Mouse (Mus musculus): ENCODE data around the gene Zfhx3.

The Zfhx3 gene

DNA sequence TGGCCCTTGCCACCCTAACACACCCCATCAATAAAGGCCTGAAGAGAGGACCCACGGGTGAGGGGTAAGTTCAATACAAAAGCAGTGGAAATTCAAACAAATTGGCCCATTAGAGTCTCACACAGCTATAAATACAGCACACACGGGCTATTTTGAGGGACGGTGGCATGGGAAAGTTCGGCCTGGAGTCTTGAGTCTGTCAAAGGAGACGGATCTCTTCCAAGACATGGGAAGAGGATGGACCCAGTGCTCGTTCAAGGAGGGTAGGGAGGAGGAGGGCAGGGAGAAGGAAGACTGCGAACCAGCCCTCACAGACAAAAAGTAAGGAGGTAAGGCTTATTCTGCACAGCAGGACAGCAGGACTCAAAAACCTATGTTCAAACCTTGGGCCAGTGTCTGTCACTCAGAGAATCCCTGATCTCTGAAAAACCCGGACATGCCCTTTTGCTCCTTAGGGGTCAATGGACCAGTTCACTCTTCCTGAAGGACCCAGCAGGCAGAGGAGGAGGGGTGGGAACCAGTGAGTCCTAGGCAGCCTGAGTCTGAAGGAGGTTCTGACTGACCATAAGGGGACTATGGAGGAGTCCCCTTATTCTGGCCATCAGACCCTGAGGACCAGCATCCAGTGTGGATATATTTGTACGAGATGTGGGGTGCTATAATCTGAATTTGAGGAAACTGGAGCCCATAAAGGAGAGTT is 652.1 kb downstream of the Zfhx3 start:
- CTCF ChIA-PET = no interaction called here

DNA sequence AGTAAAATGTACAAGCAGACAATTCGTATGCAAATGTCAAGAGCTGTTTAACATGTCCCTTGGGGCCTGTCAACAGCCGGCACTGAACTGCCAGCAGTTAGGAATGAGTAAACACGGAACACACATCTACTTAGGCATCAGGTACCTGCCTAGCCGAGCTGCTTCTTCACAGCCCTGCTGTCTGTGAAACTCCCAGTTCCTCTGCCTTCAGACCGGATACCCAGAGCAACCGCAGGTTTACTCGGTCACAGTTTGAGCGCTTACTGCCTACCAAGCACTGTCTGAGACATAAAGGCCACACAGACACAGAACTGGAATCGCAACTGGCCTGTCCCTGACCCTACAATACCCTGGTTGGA is 652.6 kb downstream of the Zfhx3 start:
- CTCF ChIA-PET = no interaction called here

- CTCF ChIA-PET = no interaction called here
Observed at GRCm38 (mm10) chr8:108595721-108596495, 653.5 kb downstream of the Zfhx3 start.

DNA sequence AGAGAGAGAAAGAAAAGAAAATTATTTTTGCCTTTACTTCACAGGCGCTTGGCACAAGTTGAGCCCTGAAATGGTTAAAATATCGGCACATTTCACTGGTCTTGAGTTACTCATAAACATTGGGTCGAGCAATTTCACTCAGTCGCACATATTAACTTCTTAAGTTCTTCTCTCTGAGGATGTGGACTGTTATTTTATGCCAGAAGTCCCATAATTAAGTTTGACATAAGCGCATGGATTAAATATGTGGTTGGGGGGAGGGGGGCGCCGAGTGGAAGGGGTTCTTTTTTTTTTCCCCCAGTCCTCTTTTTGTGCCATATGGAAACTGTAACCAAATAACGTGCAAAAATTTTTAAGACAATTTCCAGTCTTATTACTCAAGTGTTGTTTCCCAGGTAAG is 656.6 kb downstream of the Zfhx3 start:
- CTCF ChIA-PET = no interaction called here

DNA sequence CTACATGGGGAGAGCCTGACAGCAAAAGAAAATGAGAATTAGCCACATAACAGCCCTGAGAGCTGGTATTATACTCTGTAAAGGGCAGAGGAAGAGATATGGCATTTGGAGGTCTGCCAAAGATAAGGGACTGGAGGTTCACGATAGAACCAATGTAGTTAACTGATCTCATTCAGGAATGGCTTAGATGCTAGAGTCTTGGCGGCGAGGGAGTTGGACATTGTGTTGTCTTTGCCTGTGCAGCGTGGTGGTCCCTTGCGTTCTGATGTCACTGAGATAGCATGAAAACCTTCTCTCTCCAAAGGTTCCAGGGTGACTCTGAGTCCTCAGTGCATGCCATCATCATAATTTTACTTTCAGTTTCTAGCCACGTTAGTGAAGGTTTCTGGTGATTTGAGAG is 657.1 kb downstream of the Zfhx3 start:
- CTCF ChIA-PET = no interaction called here

DNA sequence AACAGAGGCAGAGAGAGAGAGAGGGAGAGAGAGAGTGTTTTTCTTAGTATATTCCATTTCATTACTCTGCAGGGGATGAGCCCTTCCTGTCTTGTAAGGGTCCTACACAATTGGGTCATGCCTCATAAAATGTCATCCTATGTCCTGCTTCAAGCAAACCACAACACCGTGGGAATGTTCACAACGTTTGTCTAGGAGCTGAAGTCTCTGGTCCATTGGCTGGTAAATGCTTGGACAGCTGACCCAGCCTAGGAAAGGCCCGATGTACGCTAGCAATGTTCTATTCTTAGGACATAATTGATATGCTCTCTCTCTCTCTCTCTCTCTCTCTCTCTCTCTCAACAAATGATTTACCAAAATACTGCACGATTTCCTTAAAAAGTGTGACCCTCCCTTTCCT is 666.2 kb downstream of the Zfhx3 start:
- CTCF ChIA-PET = no interaction called here

DNA sequence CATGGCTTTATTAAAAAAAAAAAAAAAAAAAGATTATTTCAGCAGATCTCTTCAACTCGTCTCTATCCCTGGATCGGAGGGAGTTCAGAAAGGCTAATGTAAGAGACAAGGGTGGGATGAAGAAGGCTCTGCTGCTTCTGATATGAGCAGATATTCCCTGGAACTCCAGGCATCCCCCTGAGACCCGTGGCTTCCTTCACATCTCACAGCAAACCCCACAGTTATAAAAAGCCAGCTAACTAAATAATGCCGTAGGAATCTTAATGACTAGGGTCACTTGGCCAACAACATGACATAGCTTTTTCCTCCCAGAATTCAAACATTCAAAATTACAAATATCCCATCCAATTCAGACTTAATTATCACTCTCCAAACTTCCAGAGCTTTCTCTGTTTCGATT is 666.7 kb downstream of the Zfhx3 start:
- CTCF ChIA-PET = no interaction called here

- CTCF ChIA-PET = no interaction called here
Observed at GRCm38 (mm10) chr8:108611141-108611674, 668.8 kb downstream of the Zfhx3 start.

DNA sequence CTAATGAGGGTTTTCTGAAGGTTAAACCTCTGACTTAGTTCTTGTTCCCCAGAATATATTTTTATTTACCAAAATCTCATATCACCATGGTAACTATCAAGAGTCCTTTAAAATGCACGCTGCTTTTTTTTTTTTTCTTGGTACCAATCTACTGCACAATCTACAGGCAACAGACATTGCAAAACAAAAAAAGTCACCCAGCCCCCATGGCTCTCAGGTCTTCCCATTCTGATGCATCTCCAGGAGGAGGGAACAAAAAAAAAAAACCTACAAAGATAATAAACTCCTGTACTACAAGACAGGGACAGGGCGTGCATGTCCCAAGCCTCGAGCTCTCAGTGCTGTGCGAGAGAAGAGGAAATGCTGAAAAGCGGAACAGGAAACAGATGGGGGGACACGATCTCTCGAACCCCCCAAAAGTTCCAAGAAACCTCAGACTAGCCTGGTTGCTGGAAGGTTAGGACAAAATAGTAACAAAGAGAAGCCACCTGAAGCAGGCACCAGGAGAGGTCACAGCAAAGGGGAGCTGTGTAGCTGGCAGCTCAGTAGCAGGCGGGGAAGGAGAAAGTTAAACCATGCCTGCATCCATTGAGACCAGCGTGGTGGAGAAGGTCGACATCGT is 669.5 kb downstream of the Zfhx3 start:
- CTCF ChIA-PET = no interaction called here

- CTCF ChIA-PET = no interaction called here
Observed at GRCm38 (mm10) chr8:108612815-108613214, 670.4 kb downstream of the Zfhx3 start.

DNA sequence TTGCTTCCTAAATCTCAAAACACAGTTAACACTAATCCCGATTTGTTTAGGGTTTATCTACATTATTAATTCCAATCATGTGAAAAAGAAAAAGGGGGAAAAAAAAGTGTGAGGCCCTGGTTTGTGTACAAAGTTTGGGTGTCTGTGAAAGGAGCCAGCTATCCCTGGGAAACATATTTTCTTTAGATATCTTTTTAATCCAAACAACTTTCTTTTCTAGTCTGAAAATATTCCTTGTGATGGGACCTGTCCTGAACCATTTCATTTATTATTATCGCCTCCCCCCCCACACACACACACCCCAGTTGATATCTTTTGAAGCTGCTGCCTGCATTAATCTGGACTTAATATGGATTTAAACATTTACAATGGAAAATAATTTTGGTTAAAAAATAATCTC is 670.8 kb downstream of the Zfhx3 start:
- CTCF ChIA-PET = no interaction called here

DNA sequence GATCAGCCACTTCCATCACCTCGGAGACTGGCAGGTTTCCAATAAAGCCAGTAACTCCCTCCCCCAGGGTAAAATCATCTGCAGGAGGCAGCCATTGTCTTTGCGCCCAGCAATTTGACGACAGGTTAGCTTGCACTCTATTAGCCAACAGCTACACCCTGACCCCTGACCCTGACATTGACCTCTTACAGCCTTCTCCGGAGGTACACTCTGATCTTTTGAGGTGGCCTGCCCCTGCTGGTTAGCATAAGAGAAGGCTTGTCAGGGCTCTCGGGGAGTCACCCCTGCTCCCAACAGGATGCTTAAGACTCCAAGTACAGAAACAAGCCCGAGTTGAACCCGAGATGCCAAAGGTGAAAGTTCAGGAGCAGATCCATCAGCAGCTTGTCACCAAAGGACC is 678.9 kb downstream of the Zfhx3 start:
- CTCF ChIA-PET = no interaction called here

DNA sequence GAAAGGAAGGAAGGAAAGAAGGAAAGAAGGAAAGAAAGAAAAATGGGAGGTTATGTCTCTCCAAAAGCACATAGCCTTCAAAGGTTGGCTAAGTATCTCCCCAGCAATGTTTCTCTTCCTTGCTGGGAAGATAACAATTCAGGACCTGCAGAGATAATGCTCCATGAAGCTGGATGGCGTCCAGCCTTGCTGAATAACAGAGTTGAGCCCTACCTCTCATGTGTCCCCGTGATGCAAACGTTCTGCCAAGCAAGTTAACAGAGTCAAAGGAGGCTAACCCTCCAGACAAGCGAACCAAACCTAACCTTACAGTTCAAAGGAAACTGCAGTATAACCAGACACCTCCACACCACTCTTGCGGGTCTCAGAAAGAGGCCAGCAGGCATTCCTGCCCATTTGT is 681.2 kb downstream of the Zfhx3 start:
- CTCF ChIA-PET = no interaction called here

DNA sequence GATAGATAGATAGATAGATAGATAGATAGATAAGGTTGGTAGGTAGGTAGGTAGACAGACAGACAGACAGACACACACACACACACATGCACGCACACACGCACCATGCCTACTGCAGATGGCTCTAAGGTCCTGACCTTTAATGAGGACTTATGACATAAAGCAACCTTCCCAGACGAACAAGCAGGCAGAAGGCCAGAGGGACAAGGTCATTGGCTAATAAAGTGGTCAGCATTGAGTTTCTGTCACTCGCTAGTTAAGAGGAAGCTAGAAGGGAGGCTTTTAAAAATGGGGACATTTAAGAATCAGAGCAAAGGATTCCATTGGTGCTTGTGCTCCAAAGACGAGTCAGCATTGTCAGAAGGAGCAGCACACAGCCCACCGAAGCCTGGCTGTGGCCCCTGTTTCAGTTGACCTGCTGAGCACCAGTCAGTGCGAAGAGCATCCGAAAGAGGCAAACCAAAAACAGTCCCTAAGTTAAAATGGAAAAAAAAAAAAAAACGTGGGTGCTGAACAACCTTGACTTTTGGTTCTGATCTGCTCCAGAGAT is 683.2 kb downstream of the Zfhx3 start:
- CTCF ChIA-PET = no interaction called here

GRCm38 (mm10) chr8:108631069-108631468 is 688.6 kb downstream of the Zfhx3 start:
- CTCF ChIA-PET = no interaction called here

DNA sequence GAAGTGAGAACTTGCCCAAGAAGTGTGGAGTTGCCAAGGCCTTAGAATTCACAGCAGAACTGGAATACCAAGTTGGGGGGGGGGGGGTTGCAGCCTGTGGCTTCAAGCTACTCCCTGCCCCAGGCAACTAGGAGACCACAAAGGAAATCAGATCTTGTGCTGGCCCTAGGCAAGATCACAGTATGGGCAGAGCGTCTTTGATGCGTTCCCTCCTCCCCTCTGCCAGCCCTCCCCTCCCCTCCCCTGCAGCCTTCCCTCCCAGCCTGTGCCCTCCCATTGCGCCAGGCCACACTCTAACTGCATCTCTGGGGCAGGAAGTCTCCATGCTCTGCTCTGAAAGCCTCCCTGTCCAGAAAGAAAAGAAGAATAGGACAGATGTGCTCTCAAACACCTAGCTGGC is 691.8 kb downstream of the Zfhx3 start:
- CTCF ChIA-PET = no interaction called here

DNA sequence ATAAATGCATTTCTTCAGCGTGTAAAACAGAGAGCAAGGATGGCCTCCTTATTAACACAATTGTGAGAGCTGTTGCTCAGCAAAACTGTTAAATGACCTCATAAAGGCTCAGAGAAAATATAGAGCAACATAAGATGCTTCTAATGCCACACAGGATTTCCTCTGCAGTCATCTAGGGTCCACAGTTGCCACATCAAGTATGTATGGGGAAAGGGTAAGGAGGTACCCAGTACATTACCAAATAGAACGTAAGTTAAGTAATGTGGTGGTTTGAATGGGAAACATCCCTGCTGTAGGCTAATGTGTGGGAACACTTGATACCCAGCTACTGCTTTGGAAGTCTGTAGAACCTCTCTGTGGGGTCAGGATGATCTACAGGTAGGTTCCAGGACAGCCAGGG is 695.4 kb downstream of the Zfhx3 start:
- CTCF ChIA-PET = no interaction called here

DNA sequence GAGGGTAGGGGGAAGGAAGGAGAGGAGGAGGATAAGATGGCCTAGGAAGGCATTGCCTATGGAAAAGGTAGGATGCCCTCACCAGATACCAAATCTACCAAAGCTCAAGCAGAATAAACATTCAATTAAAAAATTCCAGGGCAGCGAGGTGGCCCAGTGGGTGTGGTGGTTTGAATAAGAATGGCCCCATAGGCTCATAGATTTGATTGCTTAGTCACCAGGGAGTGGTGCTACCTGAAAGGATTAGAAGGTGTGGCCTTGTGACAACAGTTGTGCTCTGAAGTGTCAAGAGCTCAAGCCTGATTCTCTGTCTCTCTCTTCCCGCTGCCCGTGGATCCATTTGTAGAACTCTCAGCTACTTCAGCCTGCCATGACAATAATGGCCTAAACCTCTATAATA is 703.2 kb downstream of the Zfhx3 start:
- CTCF ChIA-PET = no interaction called here

DNA sequence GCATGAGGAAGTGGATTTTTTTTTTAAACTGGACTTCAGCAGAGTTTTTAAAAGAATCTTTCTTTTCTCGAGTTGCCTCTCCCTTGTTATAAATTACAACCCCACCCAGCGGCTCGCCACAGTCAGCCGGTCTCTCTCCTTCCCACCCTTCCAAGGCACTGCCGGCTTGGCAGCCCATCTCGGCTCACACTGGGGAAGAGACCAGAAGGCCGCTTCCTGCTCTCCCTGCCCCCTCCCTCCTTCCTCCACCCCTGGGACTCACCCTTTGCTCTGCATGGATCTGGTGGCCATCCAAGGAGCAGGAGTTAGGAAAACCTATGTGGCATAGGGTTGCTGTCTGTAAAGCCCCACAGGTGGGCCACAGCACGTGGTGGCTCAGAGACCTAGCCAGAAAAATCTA is 705.1 kb downstream of the Zfhx3 start:
- CTCF ChIA-PET = no interaction called here

DNA sequence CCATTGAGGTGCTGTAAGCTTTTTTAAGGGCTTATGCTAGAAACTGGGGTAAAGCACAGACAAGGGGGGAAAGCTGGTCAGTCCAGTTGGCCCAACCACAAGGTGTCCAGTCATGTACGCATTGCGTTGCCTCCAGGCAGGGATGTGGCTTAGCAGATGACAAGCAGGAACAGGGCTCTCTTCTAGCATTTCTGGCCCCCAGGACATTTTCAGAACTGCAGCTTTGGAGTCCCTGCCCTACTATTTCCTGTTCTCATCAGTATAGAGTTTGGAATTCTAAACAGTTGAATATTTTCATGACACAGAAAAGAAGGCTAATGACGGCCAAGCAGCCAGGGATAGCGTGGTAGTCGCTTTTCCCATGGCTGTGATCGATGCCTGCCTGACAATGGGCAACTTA is 706.5 kb downstream of the Zfhx3 start:
- CTCF ChIA-PET = no interaction called here

GRCm38 (mm10) chr8:108650837-108651236 is 708.4 kb downstream of the Zfhx3 start:
- CTCF ChIA-PET = no interaction called here

GRCm38 (mm10) chr8:108661486-108662093 is 719.1 kb downstream of the Zfhx3 start:
- CTCF ChIA-PET = no interaction called here

DNA sequence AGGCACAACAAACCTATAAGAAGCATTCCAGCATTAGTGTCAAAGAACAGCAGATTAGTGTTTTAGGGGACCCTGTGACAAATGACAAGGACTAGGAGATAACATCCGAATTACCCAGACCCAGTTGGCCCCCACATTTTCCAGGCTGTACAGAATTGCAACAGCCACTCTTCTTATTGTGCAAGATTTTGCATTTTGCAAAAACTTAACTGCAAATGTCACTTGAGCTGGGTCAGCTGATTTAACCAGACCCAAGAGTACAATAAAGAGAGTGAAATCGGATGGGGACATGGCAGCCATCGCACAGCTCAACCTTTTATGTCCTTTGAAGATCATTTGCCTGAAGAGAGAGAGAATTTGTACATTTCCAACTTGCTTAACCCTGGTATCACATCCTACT is 720.3 kb downstream of the Zfhx3 start:
- CTCF ChIA-PET = no interaction called here
